Mouse (Mus musculus) naive thymus-derived CD4-positive, alpha-beta T cell, adult 5 months (primary cell): Measurements from ENCODE around the gene Hecw2. TPM values are rescaled to one million over a fixed set of nuclear protein-coding genes. Genes with fewer than 3 reads are reported as not detected.

Experiments used
- polyA plus RNA-seq: library from polyadenylated mRNA; unstranded; fragments of 100-300 nt; shearing (Covaris generic); gene quantifications from one replicate; pipeline ENCODE4 v1.2.1, GENCODE M21; 2017

Hecw2 gene
- polyA plus RNA-seq: 0.02 TPM

DNA sequence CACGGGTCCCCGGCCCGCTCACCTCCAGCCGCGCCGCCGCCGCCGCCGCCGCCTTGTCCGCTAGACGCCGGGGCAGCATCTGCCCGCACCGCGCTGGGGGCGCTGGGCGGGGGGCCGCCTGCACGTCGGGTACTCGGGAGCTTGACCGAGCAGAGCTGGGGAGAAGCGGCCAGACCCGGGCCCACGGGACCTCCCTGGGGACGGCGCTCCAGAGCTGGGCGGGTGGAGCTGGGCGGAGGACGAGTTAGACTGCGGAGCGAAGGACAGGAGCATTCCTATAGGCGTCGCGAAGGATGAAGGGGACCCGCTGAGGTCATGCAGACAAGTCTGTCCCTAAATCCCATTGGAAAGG lies at the start of gene Hecw2:
Hecw2 (minus strand) TSS at position 215 of the 352 bp plus-strand sequence.

DNA sequence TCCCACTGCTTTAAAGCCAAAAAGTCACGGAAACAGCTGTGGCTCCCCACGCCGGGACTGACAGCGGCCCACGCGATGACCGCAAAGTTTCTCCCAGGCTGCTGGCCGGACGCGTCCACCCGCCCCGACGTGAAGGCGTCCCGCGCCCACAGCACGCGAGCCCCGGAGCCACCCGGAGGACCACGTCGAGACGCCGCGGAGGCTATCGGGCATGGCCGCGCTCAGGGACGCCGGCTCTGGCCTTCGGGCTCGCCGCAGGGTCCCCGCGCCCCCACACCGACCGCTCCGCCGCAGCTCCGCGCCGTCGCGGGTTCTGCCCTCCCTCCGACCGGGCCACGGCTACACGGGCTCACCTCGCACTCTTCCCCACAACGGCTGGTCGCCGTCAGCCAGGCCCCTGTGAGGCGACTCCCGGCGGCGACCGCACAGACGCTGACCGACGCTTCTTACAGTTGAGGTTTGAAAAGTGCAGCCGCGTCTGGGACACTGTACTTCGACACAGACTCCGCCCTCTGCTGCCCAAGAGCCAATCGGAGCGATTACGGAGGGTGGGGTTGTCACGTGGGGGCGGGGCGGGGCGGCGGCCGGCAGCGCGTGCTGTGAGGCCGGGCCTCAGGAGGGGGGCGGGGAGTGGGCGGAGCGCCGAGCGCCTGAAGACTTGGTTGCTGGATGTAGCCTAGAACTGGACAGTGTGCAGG lies 410.1 kb downstream of the Hecw2 start, which contains the start of gene Stk17b:
Stk17b (minus strand) TSS at position 504 of the 698 bp plus-strand sequence.

Other genes with a start within 250 kb of the Hecw2 start
- gene Ccdc150, start 55.5 kb upstream of the Hecw2 start, polyA plus RNA-seq: 0.63 TPM
- 15.2 TPM for gene Gtf3c3, start 243.8 kb upstream of the Hecw2 start, polyA plus RNA-seq